Mouse (Mus musculus): ENCODE data around the gene Bmpr1b. TPM values are rescaled to one million over a fixed set of nuclear protein-coding genes. Genes with fewer than 3 reads are reported as not detected.

The Bmpr1b gene
- polyA plus RNA-seq, 1 experiment from 2014 or later: 4.0 TPM

GRCm38 (mm10) chr3:142173996-142174395 is 4.8 kb upstream of the Bmpr1b start:
- Histone ChIP-seq H3K4me3 (ENCODE audit: low read length) (no peak overlapping the region), H3K27me3 (ENCODE audit: control insufficient read depth, insufficient read depth, low read depth, low read length) (no peaks in the 10 kb centered on the region; the same call in 1 of the 2 replicates), H3K27ac (ENCODE audit: low read length) (no peak overlapping the region), H3K4me2 (ENCODE audit: low read depth, low read length) (no peak overlapping the region), H3K9me3 (ENCODE audit: control insufficient read depth, low read length) (no peaks in the 10 kb centered on the region), H3K4me1 (replicated peaks; ENCODE audit: control insufficient read depth, insufficient read depth, low read length) (no peaks in the 10 kb centered on the region; the same call in 1 of the 2 replicates), H3K9ac (ENCODE audit: low read length) (no peak overlapping the region), H3K36me3 (ENCODE audit: control insufficient read depth, insufficient read depth, low read length) (no peaks in the 10 kb centered on the region)
- 70% methylated on average over 4 of the region's 4 CpGs for WGBS
- no peak for ATAC-seq (ENCODE audit: low read depth)

- ATAC-seq (ENCODE audit: low read depth): peak; percentile 29; the same call in 1 of the 2 replicates
- Histone ChIP-seq H3K9ac (ENCODE audit: low read length) (peak overlapping the region; percentile 68), H3K27me3 (ENCODE audit: control insufficient read depth, insufficient read depth, low read depth, low read length) (no peaks in the 10 kb centered on the region; the same call in 1 of the 2 replicates), H3K4me2 (ENCODE audit: low read depth, low read length) (peak overlapping the region; percentile 91), H3K4me3 (ENCODE audit: low read length) (peak overlapping the region; percentile 66), H3K27ac (ENCODE audit: low read length) (no peak overlapping the region), H3K9me3 (ENCODE audit: control insufficient read depth, low read length) (no peaks in the 10 kb centered on the region), H3K4me1 (replicated peaks; ENCODE audit: control insufficient read depth, insufficient read depth, low read length) (peaks cover 3% of the 10 kb centered on the region; the same call in 1 of the 2 replicates), H3K36me3 (ENCODE audit: control insufficient read depth, insufficient read depth, low read length) (no peaks in the 10 kb centered on the region)
- 10% methylated on average over 9 of the region's 9 CpGs for WGBS
These were observed 868 bp downstream of the Bmpr1b start for GRCm38 (mm10) chr3:142168251-142168862.

- no peak overlapping the region for H3K27ac ChIP-seq (ENCODE audit: low read length)
- no peak overlapping the region for H3K9ac ChIP-seq (ENCODE audit: low read length)
- no peak for ATAC-seq (ENCODE audit: low read depth)
- H3K4me2 ChIP-seq (ENCODE audit: low read depth, low read length): no peak overlapping the region
- H3K27me3 ChIP-seq (ENCODE audit: control insufficient read depth, insufficient read depth, low read depth, low read length): no peaks in the 10 kb centered on the region
- H3K4me3 ChIP-seq (ENCODE audit: low read length): no peak overlapping the region
- no peaks in the 10 kb centered on the region for H3K9me3 ChIP-seq (ENCODE audit: control insufficient read depth, low read length)
- WGBS: 59% methylated on average over 9 of the region's 9 CpGs
- H3K36me3 ChIP-seq (ENCODE audit: control insufficient read depth, insufficient read depth, low read length): no peaks in the 10 kb centered on the region
- peaks cover 3% of the 10 kb centered on the region; the same call in 1 of the 2 replicates for H3K4me1 ChIP-seq (replicated peaks; ENCODE audit: control insufficient read depth, insufficient read depth, low read length)
These were observed 4.2 kb downstream of the Bmpr1b start for GRCm38 (mm10) chr3:142164981-142165380.

- 0 out of 2 replicates have a peak, but pooled peaks cover 3% of the 10 kb centered on the region for H3K4me1 ChIP-seq (replicated peaks; ENCODE audit: control insufficient read depth, insufficient read depth, low read length)
- H3K4me2 ChIP-seq (ENCODE audit: low read depth, low read length): no peak overlapping the region
- ATAC-seq (ENCODE audit: low read depth): no peak
- H3K36me3 ChIP-seq (ENCODE audit: control insufficient read depth, insufficient read depth, low read length): no peaks in the 10 kb centered on the region
- H3K27me3 ChIP-seq (ENCODE audit: control insufficient read depth, insufficient read depth, low read depth, low read length): no peaks in the 10 kb centered on the region
- no peak overlapping the region for H3K27ac ChIP-seq (ENCODE audit: low read length)
- H3K9ac ChIP-seq (ENCODE audit: low read length): no peak overlapping the region
- H3K9me3 ChIP-seq (ENCODE audit: control insufficient read depth, low read length): no peaks in the 10 kb centered on the region
- no peak overlapping the region for H3K4me3 ChIP-seq (ENCODE audit: low read length)
- WGBS: 73% methylated on average over 2 of the region's 2 CpGs
These were observed 5.3 kb downstream of the Bmpr1b start for GRCm38 (mm10) chr3:142163896-142164295.

- H3K27me3 ChIP-seq (ENCODE audit: control insufficient read depth, insufficient read depth, low read depth, low read length): no peaks in the 10 kb centered on the region
- no peak overlapping the region for H3K4me3 ChIP-seq (ENCODE audit: low read length)
- no peaks in the 10 kb centered on the region for H3K9me3 ChIP-seq (ENCODE audit: control insufficient read depth, low read length)
- H3K4me1 ChIP-seq (replicated peaks; ENCODE audit: control insufficient read depth, insufficient read depth, low read length): 0 out of 2 replicates have a peak, but pooled peaks cover 3% of the 10 kb centered on the region
- no peak overlapping the region for H3K4me2 ChIP-seq (ENCODE audit: low read depth, low read length)
- no peak for ATAC-seq (ENCODE audit: low read depth)
- WGBS: 68% methylated on average over 3 of the region's 3 CpGs
- no peak overlapping the region for H3K27ac ChIP-seq (ENCODE audit: low read length)
- no peak overlapping the region for H3K9ac ChIP-seq (ENCODE audit: low read length)
- no peaks in the 10 kb centered on the region for H3K36me3 ChIP-seq (ENCODE audit: control insufficient read depth, insufficient read depth, low read length)
These were observed 7.8 kb downstream of the Bmpr1b start for GRCm38 (mm10) chr3:142161405-142161804.

GRCm38 (mm10) chr3:142151980-142152379 is 17.2 kb downstream of the Bmpr1b start:
- Histone ChIP-seq H3K27me3 (ENCODE audit: control insufficient read depth, insufficient read depth, low read depth, low read length) (no peaks in the 10 kb centered on the region), H3K9ac (ENCODE audit: low read length) (no peak overlapping the region), H3K4me2 (ENCODE audit: low read depth, low read length) (no peak overlapping the region), H3K4me1 (replicated peaks; ENCODE audit: control insufficient read depth, insufficient read depth, low read length) (no peaks in the 10 kb centered on the region), H3K9me3 (ENCODE audit: control insufficient read depth, low read length) (no peaks in the 10 kb centered on the region), H3K36me3 (ENCODE audit: control insufficient read depth, insufficient read depth, low read length) (no peaks in the 10 kb centered on the region), H3K4me3 (ENCODE audit: low read length) (no peak overlapping the region), H3K27ac (ENCODE audit: low read length) (no peak overlapping the region)
- no peak for ATAC-seq (ENCODE audit: low read depth)
- WGBS: 89% methylated on average over 5 of the region's 5 CpGs

GRCm38 (mm10) chr3:142138796-142139195 is 30.4 kb downstream of the Bmpr1b start:
- 53% methylated on average over 5 of the region's 5 CpGs for WGBS
- H3K9ac ChIP-seq (ENCODE audit: low read length): no peak overlapping the region
- ATAC-seq (ENCODE audit: low read depth): no peak
- no peaks in the 10 kb centered on the region for H3K4me1 ChIP-seq (replicated peaks; ENCODE audit: control insufficient read depth, insufficient read depth, low read length)
- no peak overlapping the region for H3K27ac ChIP-seq (ENCODE audit: low read length)
- H3K9me3 ChIP-seq (ENCODE audit: control insufficient read depth, low read length): no peaks in the 10 kb centered on the region
- H3K36me3 ChIP-seq (ENCODE audit: control insufficient read depth, insufficient read depth, low read length): no peaks in the 10 kb centered on the region
- no peaks in the 10 kb centered on the region for H3K27me3 ChIP-seq (ENCODE audit: control insufficient read depth, insufficient read depth, low read depth, low read length)
- no peak overlapping the region for H3K4me2 ChIP-seq (ENCODE audit: low read depth, low read length)
- H3K4me3 ChIP-seq (ENCODE audit: low read length): no peak overlapping the region

GRCm38 (mm10) chr3:142126379-142126778 is 42.8 kb downstream of the Bmpr1b start:
- H3K36me3 ChIP-seq (ENCODE audit: control insufficient read depth, insufficient read depth, low read length): no peaks in the 10 kb centered on the region
- ATAC-seq (ENCODE audit: low read depth): no peak
- H3K27me3 ChIP-seq (ENCODE audit: control insufficient read depth, insufficient read depth, low read depth, low read length): no peaks in the 10 kb centered on the region
- no peak overlapping the region for H3K27ac ChIP-seq (ENCODE audit: low read length)
- no peaks in the 10 kb centered on the region for H3K9me3 ChIP-seq (ENCODE audit: control insufficient read depth, low read length)
- H3K4me1 ChIP-seq (replicated peaks; ENCODE audit: control insufficient read depth, insufficient read depth, low read length): peaks cover 2% of the 10 kb centered on the region; the same call in 1 of the 2 replicates
- no peak overlapping the region for H3K9ac ChIP-seq (ENCODE audit: low read length)
- H3K4me2 ChIP-seq (ENCODE audit: low read depth, low read length): no peak overlapping the region
- no peak overlapping the region for H3K4me3 ChIP-seq (ENCODE audit: low read length)
- WGBS: 59% methylated on average over 1 of the region's 1 CpGs

- H3K27ac ChIP-seq (ENCODE audit: low read length): no peak overlapping the region
- ATAC-seq (ENCODE audit: low read depth): peak; percentile 91
- no peaks in the 10 kb centered on the region for H3K9me3 ChIP-seq (ENCODE audit: control insufficient read depth, low read length)
- H3K36me3 ChIP-seq (ENCODE audit: control insufficient read depth, insufficient read depth, low read length): no peaks in the 10 kb centered on the region
- H3K4me3 ChIP-seq (ENCODE audit: low read length): no peak overlapping the region
- peaks cover 2% of the 10 kb centered on the region; the same call in 1 of the 2 replicates for H3K4me1 ChIP-seq (replicated peaks; ENCODE audit: control insufficient read depth, insufficient read depth, low read length)
- WGBS: 35% methylated on average over 2 of the region's 2 CpGs
- no peak overlapping the region for H3K9ac ChIP-seq (ENCODE audit: low read length)
- H3K4me2 ChIP-seq (ENCODE audit: low read depth, low read length): no peak overlapping the region
- H3K27me3 ChIP-seq (ENCODE audit: control insufficient read depth, insufficient read depth, low read depth, low read length): no peaks in the 10 kb centered on the region
These were observed 43.7 kb downstream of the Bmpr1b start for GRCm38 (mm10) chr3:142125556-142125955.

All from lung, embryonic 16.5 days (tissue).